Comparison of ENCODE assay signal across 1 mouse cellular context in the genomic region with DNA sequence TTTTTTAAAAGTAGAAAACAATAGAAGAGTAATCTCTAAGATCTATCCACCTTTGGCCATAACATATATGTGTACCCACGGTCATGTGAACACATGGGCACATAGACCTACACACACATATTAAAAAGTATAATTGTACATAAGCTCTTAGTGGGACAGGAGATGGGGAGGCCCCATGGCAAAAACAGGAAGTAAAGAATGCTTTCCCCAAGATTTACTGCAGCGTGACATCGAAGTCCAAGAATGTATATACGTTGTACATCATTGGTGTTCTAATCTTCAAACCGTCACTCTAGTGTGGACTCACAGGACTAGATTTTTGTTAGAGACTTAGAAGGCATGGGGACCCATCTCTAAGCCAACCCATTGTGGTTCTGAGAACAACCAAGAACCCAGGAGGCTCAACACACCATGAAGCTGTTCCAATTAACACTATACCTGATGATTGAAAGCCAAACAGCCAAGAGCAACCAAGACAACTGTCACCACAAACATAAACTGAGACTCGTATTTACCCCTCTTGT.
TF ChIP-seq lines count a peak whose summit lies in the region.

No protein-coding gene starts in this region.

TF ChIP-seq in MEL, 35 proteins besides CTCF, POLR2A, EP300 and RAD21:
- TF ChIP-seq CHD1 (IDR thresholded peaks at IDR 0.05; ENCODE audit: low read depth, low read length) (0 out of 2 replicates have a peak, but pooled peaks have one; percentile 57), MAZ (IDR thresholded peaks at IDR 0.05; ENCODE audit: low read depth, low read length) (no peak), UBTF (IDR thresholded peaks at IDR 0.05; ENCODE audit: borderline replicate concordance, insufficient read depth, low read depth, low read length) (no peak), ZNF384 (IDR thresholded peaks at IDR 0.05; ENCODE audit: low read depth, low read length) (no peak), RCOR1 (IDR thresholded peaks at IDR 0.05; ENCODE audit: low read depth, low read length) (peak; percentile 49; the same call in 1 of the 2 replicates), SMC3 (IDR thresholded peaks at IDR 0.05; ENCODE audit: low read depth, low read length) (no peak), ZKSCAN1 (IDR thresholded peaks at IDR 0.05; ENCODE audit: low read depth, low read length) (no peak), MYB (IDR thresholded peaks at IDR 0.05; ENCODE audit: low read depth, low read length) (peak; percentile 32; the same call in 1 of the 2 replicates), E2F4 (IDR thresholded peaks at IDR 0.05; ENCODE audit: borderline replicate concordance, low read depth, low read length) (no peak), SIN3A (IDR thresholded peaks at IDR 0.05; ENCODE audit: low read length) (no peak), TBP (IDR thresholded peaks at IDR 0.05; ENCODE audit: low read depth, low read length) (no peak), JUND (IDR thresholded peaks at IDR 0.05; ENCODE audit: low read depth, low read length) (no peak), ZMIZ1 (IDR thresholded peaks at IDR 0.05; ENCODE audit: low read depth, low read length) (no peak), ZC3H11A (IDR thresholded peaks at IDR 0.05; ENCODE audit: low read depth, low read length) (no peak), USF2 (IDR thresholded peaks at IDR 0.05; ENCODE audit: borderline replicate concordance in 1 of 2, insufficient read depth in 1 of 2, low read depth in 1 of 2, low read length in 2 of 2) (no peak), MAX (IDR thresholded peaks at IDR 0.05; ENCODE audit: low read length) (peak; percentile 59), POLR2AphosphoS5 (IDR thresholded peaks at IDR 0.05; ENCODE audit: borderline replicate concordance, low read depth, low read length) (no peak), MYC (IDR thresholded peaks at IDR 0.05; ENCODE audit: low read depth, low read length) (0 out of 2 replicates have a peak, but pooled peaks have one; percentile 32), ETS1 (IDR thresholded peaks at IDR 0.05; ENCODE audit: low read depth, low read length) (peak; percentile 22; the same call in 1 of the 2 replicates), MAFK (IDR thresholded peaks at IDR 0.05; ENCODE audit: borderline replicate concordance, low read depth, low read length) (no peak), MXI1 (IDR thresholded peaks at IDR 0.05; ENCODE audit: low read depth, low read length) (peak; percentile 27; the same call in 1 of the 2 replicates), HCFC1 (IDR thresholded peaks at IDR 0.05; ENCODE audit: low read depth, low read length) (no peak), GATA1 (IDR thresholded peaks at IDR 0.05; ENCODE audit: low read depth, low read length) (no peak), POLR2AphosphoS2 (IDR thresholded peaks at IDR 0.05; ENCODE audit: low read length) (no peak), BHLHE40 (IDR thresholded peaks at IDR 0.05; ENCODE audit: borderline replicate concordance, low read depth, low read length) (no peak), KAT2A (conservative IDR thresholded peaks at IDR 0.05; ENCODE audit: low read depth, low read length) (no peak), MEF2A (IDR thresholded peaks at IDR 0.05; ENCODE audit: extremely low read depth, insufficient replicate concordance, low read depth, low read length, poor library complexity, severe bottlenecking) (no peak), CHD2 (IDR thresholded peaks at IDR 0.05; ENCODE audit: low read length) (no peak), GABPA (IDR thresholded peaks at IDR 0.05; ENCODE audit: low read depth, low read length) (0 out of 2 replicates have a peak, but pooled peaks have one; percentile 26), TCF12 (IDR thresholded peaks at IDR 0.05; ENCODE audit: low read depth, low read length) (no peak)
